Mouse (Mus musculus): Measurements from ENCODE around the gene Reep6. TPM values are rescaled to one million over a fixed set of nuclear protein-coding genes. Genes with fewer than 3 reads are reported as not detected.

The Reep6 gene
- total RNA-seq, 1 experiment: 13.3 TPM

GRCm38 (mm10) chr10:80368392-80368791 lies 38.6 kb downstream of the Reep6 start:
- Histone ChIP-seq H3K4me1 (ENCODE audit: control insufficient read depth in 2 of 2, insufficient read depth in 2 of 2, low read length in 2 of 2, poor library complexity in 1 of 2) (peaks cover 0 to 6% of the 10 kb centered on the region in 2 experiments; a peak in 1 of 4 replicates), H3K27ac (ENCODE audit: insufficient read depth, low read depth, low read length, poor library complexity, severe bottlenecking) (no peak overlapping the region), H3K4me3 (ENCODE audit: insufficient read depth in 1 of 2, low read depth in 1 of 2, low read length in 2 of 2, poor library complexity in 1 of 2, severe bottlenecking in 1 of 2) (no peak overlapping the region), H3K9ac (ENCODE audit: insufficient read depth, low read depth, low read length, poor library complexity, severe bottlenecking) (no peak overlapping the region), H3K36me3 (ENCODE audit: control insufficient read depth, insufficient read depth, low read length, poor library complexity, severe bottlenecking) (no peaks in the 10 kb centered on the region), H3K9me3 (ENCODE audit: control insufficient read depth, insufficient read depth, low read depth, low read length) (no peaks in the 10 kb centered on the region)
- DNase-seq (ENCODE audit: low read depth, low spot score): no peak
- in situ Hi-C loops (cut with MboI; ENCODE audit: low sequenced_read_pairs in 2 of 2, unreplicated experiment in 2 of 2): no loop called here
- TF ChIP-seq ZNF384 (IDR thresholded peaks at IDR 0.05; ENCODE audit: low read depth, low read length): no peak
- no peak for TF ChIP-seq HCFC1 (IDR thresholded peaks at IDR 0.05; ENCODE audit: borderline replicate concordance, insufficient read depth, low read length)
- TF ChIP-seq MAFK (IDR thresholded peaks at IDR 0.05; ENCODE audit: insufficient read depth, low read depth, low read length): no peak
- TF ChIP-seq CHD2 (IDR thresholded peaks at IDR 0.05; ENCODE audit: low read depth, low read length): no peak
- TF ChIP-seq ZC3H11A (IDR thresholded peaks at IDR 0.05; ENCODE audit: borderline replicate concordance, low read depth, low read length): no peak

DNA sequence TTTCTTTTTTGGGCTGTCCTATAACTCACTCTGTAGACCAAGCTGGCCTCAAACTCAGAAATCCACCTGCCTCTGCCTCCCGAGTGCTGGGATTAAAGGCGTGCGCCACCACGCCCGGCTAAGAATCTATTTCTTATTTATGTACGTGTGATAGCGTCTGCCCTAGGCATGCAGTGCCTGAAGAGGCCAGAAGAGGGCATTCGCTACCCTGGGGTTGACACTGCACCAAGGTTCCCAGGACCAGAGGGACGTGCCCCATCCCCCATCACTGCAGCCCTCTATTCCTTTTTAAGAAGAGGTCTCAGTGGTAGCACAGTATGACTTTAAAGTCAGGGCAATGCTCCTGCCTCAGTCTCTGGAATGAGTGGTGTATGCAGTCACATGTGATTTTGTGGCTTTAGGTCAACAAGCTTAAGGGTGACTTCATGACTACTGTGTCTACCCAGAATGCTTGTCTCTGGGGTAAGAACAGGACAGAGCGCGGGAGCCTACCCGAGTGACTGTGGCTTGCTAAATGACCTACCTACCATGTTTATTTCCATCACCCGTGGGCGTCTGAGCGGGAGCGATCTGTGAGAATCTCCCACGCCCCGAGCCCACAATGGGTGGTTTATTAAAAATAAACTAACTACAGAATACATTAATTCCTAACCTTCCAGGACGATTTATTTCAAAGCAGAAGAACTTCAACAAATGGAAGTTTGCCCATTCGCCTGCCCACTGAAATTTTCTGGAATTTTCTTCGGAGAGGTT lies 40.4 kb downstream of the Reep6 start:
- Histone ChIP-seq H3K4me3 (ENCODE audit: insufficient read depth in 1 of 2, low read depth in 1 of 2, low read length in 2 of 2, poor library complexity in 1 of 2, severe bottlenecking in 1 of 2) (no peak overlapping the region), H3K27ac (ENCODE audit: insufficient read depth, low read depth, low read length, poor library complexity, severe bottlenecking) (no peak overlapping the region), H3K9ac (ENCODE audit: insufficient read depth, low read depth, low read length, poor library complexity, severe bottlenecking) (no peak overlapping the region), H3K9me3 (ENCODE audit: control insufficient read depth, insufficient read depth, low read depth, low read length) (no peaks in the 10 kb centered on the region), H3K36me3 (ENCODE audit: control insufficient read depth, insufficient read depth, low read length, poor library complexity, severe bottlenecking) (no peaks in the 10 kb centered on the region), H3K4me1 (ENCODE audit: control insufficient read depth in 2 of 2, insufficient read depth in 2 of 2, low read length in 2 of 2, poor library complexity in 1 of 2) (peaks cover 0 to 6% of the 10 kb centered on the region in 2 experiments; a peak in 1 of 4 replicates)
- no peak for TF ChIP-seq ZC3H11A (IDR thresholded peaks at IDR 0.05; ENCODE audit: borderline replicate concordance, low read depth, low read length)
- no peak for TF ChIP-seq CHD2 (IDR thresholded peaks at IDR 0.05; ENCODE audit: low read depth, low read length)
- TF ChIP-seq ZNF384 (IDR thresholded peaks at IDR 0.05; ENCODE audit: low read depth, low read length): no peak
- TF ChIP-seq HCFC1 (IDR thresholded peaks at IDR 0.05; ENCODE audit: borderline replicate concordance, insufficient read depth, low read length): no peak
- no peak for DNase-seq (ENCODE audit: low read depth, low spot score)
- in situ Hi-C loops (cut with MboI; ENCODE audit: low sequenced_read_pairs in 2 of 2, unreplicated experiment in 2 of 2): loop anchor here in 1 of 2 experiments (10.0 kb wide), 1 partner anchor 195 kb away; the partner anchor contains the start of genes 1600002K03Rik and Efna2

- TF ChIP-seq MAFK (IDR thresholded peaks at IDR 0.05; ENCODE audit: insufficient read depth, low read depth, low read length) (no peak), CHD2 (IDR thresholded peaks at IDR 0.05; ENCODE audit: low read depth, low read length) (peak; percentile 91)
- Histone ChIP-seq H3K27ac (ENCODE audit: insufficient read depth, low read depth, low read length, poor library complexity, severe bottlenecking) (no peak overlapping the region), H3K4me3 (ENCODE audit: insufficient read depth in 1 of 2, low read depth in 1 of 2, low read length in 2 of 2, poor library complexity in 1 of 2, severe bottlenecking in 1 of 2) (peak overlapping the region; percentile 13 to 49; a peak in 3 of 4 replicates), H3K9me3 (ENCODE audit: control insufficient read depth, insufficient read depth, low read depth, low read length) (no peaks in the 10 kb centered on the region), H3K9ac (ENCODE audit: insufficient read depth, low read depth, low read length, poor library complexity, severe bottlenecking) (peak overlapping the region; percentile 25; the same call in 1 of the 2 replicates), H3K4me1 (ENCODE audit: control insufficient read depth in 2 of 2, insufficient read depth in 2 of 2, low read length in 2 of 2, poor library complexity in 1 of 2) (peaks cover 0 to 6% of the 10 kb centered on the region in 2 experiments; a peak in 1 of 4 replicates), H3K36me3 (ENCODE audit: control insufficient read depth, insufficient read depth, low read length, poor library complexity, severe bottlenecking) (no peaks in the 10 kb centered on the region)
- in situ Hi-C loops (cut with MboI; ENCODE audit: low sequenced_read_pairs in 2 of 2, unreplicated experiment in 2 of 2): loop anchor here in 1 of 2 experiments (10.0 kb wide), 1 partner anchor 197 kb away; the partner anchor contains the start of genes 1600002K03Rik and Efna2
- DNase-seq (ENCODE audit: low read depth, low spot score): no peak
These were observed 41.7 kb downstream of the Reep6 start for GRCm38 (mm10) chr10:80371411-80371966.

- H3K4me3 ChIP-seq (ENCODE audit: insufficient read depth in 1 of 2, low read depth in 1 of 2, low read length in 2 of 2, poor library complexity in 1 of 2, severe bottlenecking in 1 of 2): peak overlapping the region in 1 of 2 experiments; percentile 13; a peak in 1 of 4 replicates
- DNase-seq (ENCODE audit: low read depth, low spot score): no peak
- in situ Hi-C loops (cut with MboI; ENCODE audit: low sequenced_read_pairs in 2 of 2, unreplicated experiment in 2 of 2): loop anchor here in 1 of 2 experiments (10.0 kb wide), 1 partner anchor 197 kb away; the partner anchor contains the start of genes 1600002K03Rik and Efna2
- no peak overlapping the region for H3K9ac ChIP-seq (ENCODE audit: insufficient read depth, low read depth, low read length, poor library complexity, severe bottlenecking)
- no peak for TF ChIP-seq ZNF384 (IDR thresholded peaks at IDR 0.05; ENCODE audit: low read depth, low read length)
- TF ChIP-seq ZC3H11A (IDR thresholded peaks at IDR 0.05; ENCODE audit: borderline replicate concordance, low read depth, low read length): no peak
- peaks cover 0 to 6% of the 10 kb centered on the region in 2 experiments; a peak in 1 of 4 replicates for H3K4me1 ChIP-seq (ENCODE audit: control insufficient read depth in 2 of 2, insufficient read depth in 2 of 2, low read length in 2 of 2, poor library complexity in 1 of 2)
- H3K36me3 ChIP-seq (ENCODE audit: control insufficient read depth, insufficient read depth, low read length, poor library complexity, severe bottlenecking): no peaks in the 10 kb centered on the region
- H3K27ac ChIP-seq (ENCODE audit: insufficient read depth, low read depth, low read length, poor library complexity, severe bottlenecking): no peak overlapping the region
- no peaks in the 10 kb centered on the region for H3K9me3 ChIP-seq (ENCODE audit: control insufficient read depth, insufficient read depth, low read depth, low read length)
These were observed 42.2 kb downstream of the Reep6 start for GRCm38 (mm10) chr10:80371983-80372382.
